Mouse (Mus musculus) thymus, adult 2 months (tissue): Measurements from ENCODE around the gene Tfrc. TPM values are rescaled to one million over a fixed set of nuclear protein-coding genes. Genes with fewer than 3 reads are reported as not detected.

ENCODE experiments used
- DNase-seq: peaks from one replicate; pipeline ENCODE4 v3.0.0; 2021
- H3K27ac ChIP-seq: fragments of 200-500 bp; 2 replicates; pipeline ENCODE4 v1.5.1; 2012; ENCODE audit warnings: low read length, control low read depth; ENCODE audit not compliant: control insufficient read depth, insufficient read depth
- H3K27me3 ChIP-seq: fragments of 200-500 bp; 2 replicates; pipeline ENCODE4 v1.6.1; 2012; ENCODE audit warnings: mild to moderate bottlenecking, low read length, moderate library complexity, mixed read lengths; ENCODE audit not compliant: control insufficient read depth, insufficient read depth
- H3K36me3 ChIP-seq: fragments of 200-500 bp; 2 replicates; pipeline ENCODE4 v1.6.1; 2012; ENCODE audit warnings: mild to moderate bottlenecking, low read length, moderate library complexity; ENCODE audit not compliant: control insufficient read depth, insufficient read depth
- H3K4me1 ChIP-seq: fragments of 200-500 bp; replicated peaks from 2 replicates; pipeline ENCODE4 v1.6.1; 2012; ENCODE audit warnings: low read length; ENCODE audit not compliant: control insufficient read depth, insufficient read depth
- H3K4me3 ChIP-seq: fragments of 200-500 bp; 2 replicates; pipeline ENCODE4 v1.5.1; 2012; ENCODE audit warnings: mild to moderate bottlenecking, low read length, control low read depth, moderate library complexity; ENCODE audit not compliant: control insufficient read depth, insufficient read depth
- CTCF ChIP-seq: fragments of 200-500 bp; IDR thresholded peaks from 2 replicates; pipeline ENCODE4 v1.5.1; 2012; ENCODE audit warnings: mild to moderate bottlenecking, control low read depth, low read length, moderate library complexity, borderline replicate concordance; ENCODE audit not compliant: control insufficient read depth, poor library complexity, insufficient read depth; ENCODE audit errors: extremely low read depth
- POLR2A ChIP-seq: fragments of 200-500 bp; IDR thresholded peaks from 2 replicates; pipeline ENCODE4 v1.6.1; 2012; ENCODE audit warnings: mild to moderate bottlenecking, low read length, control low read depth, moderate library complexity; ENCODE audit not compliant: control insufficient read depth, poor library complexity, insufficient read depth; ENCODE audit errors: extremely low read depth
- WGBS: fragments of 180-500 bp; shearing (Covaris S2); methylation state at CpG from one replicate; pipeline ENCODE4 v1.1.7; 2018; 5-methylcytosine and 5-hydroxymethylcytosine counted together
- polyA plus RNA-seq: library from polyadenylated mRNA; depleted of rRNA; stranded (reverse); fragments of >200 nt; gene quantifications from 2 replicates; pipeline ENCODE4 v1.2.3, GENCODE M21; 2012

Gene Tfrc
- polyA plus RNA-seq, 1 experiment, result 14.2 TPM

DNA sequence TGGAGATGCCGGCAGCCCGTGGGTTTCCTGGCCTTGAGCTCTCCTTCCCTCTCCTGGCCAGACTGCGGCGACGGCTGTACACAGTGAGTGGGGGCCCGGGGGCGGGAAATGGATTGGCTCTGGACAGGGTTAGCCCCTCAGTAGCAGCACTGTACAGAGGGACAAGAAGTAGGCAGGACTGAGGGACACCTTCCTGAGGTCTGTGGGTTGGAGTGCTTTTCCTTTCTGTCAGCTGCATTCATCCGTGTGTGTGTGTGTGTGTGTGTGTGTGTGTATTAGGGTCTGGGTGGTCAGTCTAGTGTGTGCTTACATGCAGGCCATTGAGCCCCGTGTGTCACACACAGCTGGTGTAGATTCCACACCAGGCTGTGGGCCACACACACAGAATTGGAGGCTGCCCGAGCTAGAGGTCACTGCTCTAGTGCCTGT is 52.8 kb downstream of the Tfrc start:
- TF ChIP-seq POLR2A (no peak), CTCF (no peak)
- H3K4me3 ChIP-seq, result no peak overlapping the region
- DNase-seq, result no peak
- no peak overlapping the region for H3K27ac ChIP-seq
- WGBS, result 47% methylated on average over 10 of the region's 10 CpGs
- H3K27me3 ChIP-seq, result no peaks in the 10 kb centered on the region
- H3K36me3 ChIP-seq, result 0 out of 2 replicates have a peak, but pooled peaks cover 10% of the 10 kb centered on the region
- peaks cover 74% of the 10 kb centered on the region for H3K4me1 ChIP-seq

DNA sequence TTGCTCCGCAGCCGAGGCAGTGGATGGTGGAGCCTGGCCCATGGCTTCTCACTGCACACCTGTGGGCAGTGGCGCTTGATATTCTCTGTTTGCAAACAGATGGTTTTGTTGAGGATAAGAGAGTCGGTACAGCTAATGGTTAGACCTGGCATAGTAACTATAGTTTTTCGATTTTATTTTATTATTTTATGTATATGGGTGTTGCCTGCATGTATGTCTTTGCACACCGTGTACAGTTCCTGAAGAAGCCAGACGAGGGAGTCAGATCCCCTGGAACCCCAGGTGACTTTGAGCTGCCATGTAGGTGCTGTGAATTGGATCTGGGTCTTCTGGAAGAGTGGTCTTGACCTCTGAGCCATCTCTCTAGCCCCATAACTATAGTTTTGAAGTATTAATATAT is 53.7 kb downstream of the Tfrc start:
- Histone ChIP-seq H3K27me3 (no peaks in the 10 kb centered on the region), H3K36me3 (0 out of 2 replicates have a peak, but pooled peaks cover 10% of the 10 kb centered on the region), H3K4me1 (peaks cover 80% of the 10 kb centered on the region), H3K4me3 (no peak overlapping the region), H3K27ac (no peak overlapping the region)
- 96% methylated on average over 7 of the region's 7 CpGs for WGBS
- TF ChIP-seq CTCF (no peak), POLR2A (no peak)
- no peak for DNase-seq

DNA sequence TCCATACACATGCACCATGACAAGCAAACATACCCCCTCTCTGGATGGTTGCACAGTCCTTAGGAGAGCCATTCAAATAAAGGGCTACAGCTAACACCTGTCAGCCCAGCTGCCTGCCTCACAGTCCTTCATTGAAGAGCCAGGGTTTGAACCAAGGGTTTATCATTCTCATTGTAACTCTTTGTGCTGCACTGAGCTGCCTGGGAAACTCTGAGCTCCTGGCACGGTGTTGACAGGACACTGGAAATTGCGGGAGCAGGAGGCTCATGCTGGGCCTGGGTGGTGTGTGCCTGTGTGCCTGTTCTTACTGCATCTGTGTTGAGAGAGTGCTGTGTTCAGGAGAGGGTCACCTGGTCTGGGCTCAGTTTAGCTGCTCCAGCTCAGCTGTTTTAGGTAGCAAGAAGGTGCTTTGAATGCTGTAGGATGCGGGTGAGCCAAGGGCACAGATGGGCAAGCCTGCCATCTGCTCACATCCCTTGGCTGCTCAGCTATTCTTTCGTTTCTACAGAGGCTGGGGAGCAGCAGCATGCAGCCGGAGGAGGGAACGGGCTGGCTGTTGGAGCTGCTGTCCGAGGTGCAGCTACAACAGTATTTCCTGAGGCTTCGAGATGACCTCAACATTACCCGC is 54.6 kb downstream of the Tfrc start:
- Histone ChIP-seq H3K4me3 (no peak overlapping the region), H3K27me3 (no peaks in the 10 kb centered on the region), H3K27ac (no peak overlapping the region), H3K36me3 (0 out of 2 replicates have a peak, but pooled peaks cover 10% of the 10 kb centered on the region), H3K4me1 (peaks cover 83% of the 10 kb centered on the region)
- WGBS, result 91% methylated on average over 9 of the region's 9 CpGs
- TF ChIP-seq CTCF, result no peak
- no peak for TF ChIP-seq POLR2A
- no peak for DNase-seq

DNA sequence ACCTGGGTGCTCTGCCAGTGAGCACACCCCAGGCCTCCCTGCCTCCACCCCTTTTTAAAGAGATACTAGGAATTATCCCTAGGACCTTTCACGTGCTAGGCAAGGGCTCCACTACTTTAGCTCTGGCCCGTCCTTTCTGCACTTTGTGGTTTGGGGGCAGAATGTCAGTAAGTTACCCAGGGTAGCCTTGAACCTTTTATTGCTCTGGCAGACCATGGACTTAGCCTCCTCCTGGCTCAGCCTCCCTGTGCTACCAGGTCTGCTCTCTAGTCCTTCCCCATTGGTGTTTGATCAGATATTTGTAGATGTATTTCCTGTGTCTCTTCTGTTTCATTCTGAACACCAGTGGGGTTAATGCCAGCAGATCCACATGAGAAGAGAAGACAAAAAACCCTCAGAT is 55.5 kb downstream of the Tfrc start:
- TF ChIP-seq POLR2A (no peak), CTCF (no peak)
- Histone ChIP-seq H3K27ac (no peak overlapping the region), H3K27me3 (no peaks in the 10 kb centered on the region), H3K4me3 (no peak overlapping the region), H3K36me3 (0 out of 2 replicates have a peak, but pooled peaks cover 10% of the 10 kb centered on the region), H3K4me1 (peaks cover 77% of the 10 kb centered on the region)
- 90% methylated on average over 2 of the region's 2 CpGs for WGBS
- DNase-seq, result no peak

DNA sequence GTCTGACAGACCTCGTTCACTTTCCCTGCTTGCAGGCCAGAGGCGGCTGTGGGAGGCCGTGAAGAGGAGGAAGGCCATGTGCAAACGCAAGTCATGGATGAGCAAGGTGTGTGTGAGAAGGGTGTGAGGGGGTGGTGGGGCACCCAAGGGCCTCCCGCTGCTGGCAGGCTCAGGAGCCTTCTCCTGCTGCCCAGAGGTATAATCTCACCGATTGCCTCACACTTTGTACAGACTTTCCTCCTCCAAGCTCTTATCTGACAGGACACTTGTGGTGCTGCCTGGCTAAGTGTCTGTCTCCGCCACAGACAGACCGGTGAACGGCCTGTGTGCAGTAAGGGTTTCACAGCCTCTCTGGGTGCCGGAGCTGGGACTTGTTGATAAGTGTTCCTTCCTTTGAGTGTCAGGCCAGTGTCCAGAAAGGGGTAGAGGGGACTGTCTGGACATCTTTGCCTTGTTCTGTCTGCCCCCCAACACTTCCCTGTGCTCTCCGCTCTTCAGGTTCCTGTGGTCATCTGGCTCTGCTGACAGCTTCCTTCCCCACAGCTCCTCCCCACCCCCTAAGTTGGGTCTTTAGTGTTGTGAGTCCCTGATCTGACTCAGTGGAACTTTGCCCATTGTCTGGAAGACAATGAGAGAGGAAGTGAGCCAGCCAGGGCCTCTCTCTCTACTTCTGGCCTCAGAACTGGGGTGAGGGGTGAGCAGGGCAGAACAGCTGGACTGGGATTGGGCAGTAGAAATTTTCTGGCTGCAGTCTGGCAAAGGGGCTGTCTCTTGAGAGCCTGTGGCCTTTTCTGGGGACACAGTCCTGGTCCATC is 57.3 kb downstream of the Tfrc start:
- H3K27me3 ChIP-seq, result no peaks in the 10 kb centered on the region
- no peak overlapping the region for H3K4me3 ChIP-seq
- WGBS, result 85% methylated on average over 11 of the region's 11 CpGs
- no peak overlapping the region for H3K27ac ChIP-seq
- H3K4me1 ChIP-seq, result peaks cover 59% of the 10 kb centered on the region
- TF ChIP-seq CTCF, result no peak
- no peak for TF ChIP-seq POLR2A
- peaks cover 28% of the 10 kb centered on the region for H3K36me3 ChIP-seq
- DNase-seq, result no peak

DNA sequence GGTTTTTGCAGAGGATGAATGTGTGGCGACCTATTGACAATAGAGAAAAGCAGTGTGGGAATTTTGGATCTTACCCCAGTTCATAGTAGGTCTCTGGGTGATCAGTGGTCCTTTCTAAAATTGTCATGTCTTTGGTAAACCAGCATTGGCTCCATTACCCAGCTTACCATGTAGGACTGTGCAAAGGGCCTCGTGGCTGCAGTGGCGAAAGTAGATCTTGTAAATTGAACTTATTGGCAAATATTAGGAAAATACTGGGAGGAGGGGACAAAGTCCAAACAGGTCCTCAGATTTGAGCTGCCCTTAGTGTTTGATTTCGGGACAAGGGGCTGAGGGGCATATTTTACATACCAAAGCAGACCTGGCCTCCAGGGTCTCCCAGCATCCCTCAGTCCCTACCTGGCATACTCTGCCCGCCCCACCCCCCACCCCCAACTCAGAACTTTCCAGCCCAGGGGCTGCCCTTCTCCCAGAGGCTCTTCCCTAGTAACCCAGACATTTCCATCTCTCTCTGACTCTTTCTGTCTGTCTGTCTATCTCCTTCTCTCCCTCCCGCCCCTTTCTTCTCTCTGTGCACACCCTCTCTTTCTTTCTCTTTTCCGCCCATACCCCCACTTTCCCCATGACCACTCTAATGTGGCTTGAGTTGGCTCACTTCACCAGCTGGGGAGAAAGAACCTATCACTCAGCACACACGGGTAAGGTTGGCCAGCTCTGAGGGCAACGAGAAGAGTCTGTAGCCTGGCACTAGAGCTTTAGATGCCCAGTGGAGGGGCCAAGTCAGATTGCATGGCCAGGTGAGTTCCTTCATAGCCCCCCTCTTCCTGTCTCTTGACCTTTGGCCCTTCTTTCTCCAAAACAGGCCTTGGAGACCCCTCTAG is 58.2 kb downstream of the Tfrc start:
- no peaks in the 10 kb centered on the region for H3K27me3 ChIP-seq
- WGBS, result 91% methylated on average over 9 of the region's 9 CpGs
- H3K4me1 ChIP-seq, result peaks cover 50% of the 10 kb centered on the region
- peaks cover 36% of the 10 kb centered on the region for H3K36me3 ChIP-seq
- H3K4me3 ChIP-seq, result no peak overlapping the region
- H3K27ac ChIP-seq, result no peak overlapping the region
- TF ChIP-seq POLR2A, result no peak
- TF ChIP-seq CTCF, result no peak
- no peak for DNase-seq
